Mouse (Mus musculus): ENCODE data around the gene Cbarp.

Cbarp gene

DNA sequence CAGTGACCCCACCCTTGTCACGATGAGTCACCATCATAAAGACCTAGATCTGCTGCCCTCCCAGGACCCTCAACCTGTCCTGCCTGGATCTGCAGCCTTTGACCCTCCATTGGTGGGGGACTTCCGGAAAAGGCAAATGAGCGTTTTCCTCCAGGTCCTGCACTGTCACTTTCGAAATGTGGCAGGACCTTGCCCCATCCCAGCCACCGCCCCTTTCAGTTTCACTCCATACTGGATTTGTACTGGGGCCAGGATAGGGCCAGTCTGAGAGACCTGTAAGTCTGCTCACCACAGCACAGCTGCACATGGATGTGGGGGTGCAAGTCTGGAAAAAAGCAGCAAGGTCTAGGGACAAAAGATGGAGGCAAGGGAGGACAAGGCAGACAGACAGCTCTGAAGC lies 42.0 kb downstream of the Cbarp start:
- no peak for DNase-seq (ENCODE audit: low spot score in 2 of 2)

DNA sequence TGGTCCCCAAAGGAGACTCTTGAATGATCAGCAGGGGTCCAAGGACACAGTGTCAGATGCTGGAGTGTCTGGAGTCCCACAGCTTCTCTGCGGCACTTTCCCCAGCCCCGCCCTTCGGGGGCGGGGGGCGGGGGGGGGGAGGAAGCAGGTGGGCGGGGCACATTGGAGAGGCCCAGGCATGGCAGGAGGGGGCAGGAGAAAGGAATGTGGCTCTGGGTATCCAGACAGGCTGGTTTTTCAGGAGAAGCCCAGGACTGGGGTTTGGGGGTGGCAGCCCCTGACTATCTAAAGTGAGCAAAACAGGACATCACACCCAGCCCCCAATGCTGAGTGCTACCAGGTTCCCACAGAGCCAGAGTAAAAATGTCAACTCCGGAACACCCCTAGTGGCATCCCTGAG lies 43.4 kb downstream of the Cbarp start:
- no peak for DNase-seq (ENCODE audit: low spot score in 2 of 2)

DNA sequence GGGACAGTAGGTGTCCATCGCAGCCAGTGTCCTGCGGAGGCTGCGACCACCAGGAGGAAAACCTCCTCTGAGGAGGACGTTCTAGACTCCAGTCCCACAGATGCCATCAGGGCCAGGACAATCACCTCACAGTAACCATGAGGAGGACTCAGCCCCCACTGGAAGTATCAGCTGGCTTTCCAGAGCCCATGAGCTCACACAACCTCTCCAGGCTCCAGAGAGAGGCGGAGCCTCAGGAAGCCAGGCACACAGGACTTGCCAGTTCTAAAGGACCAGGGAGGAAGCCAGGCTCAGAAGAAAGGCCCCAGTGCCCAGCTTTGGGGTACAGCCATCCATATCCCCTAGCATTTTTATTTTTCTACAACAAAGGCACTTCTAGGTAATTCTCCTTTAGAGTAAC lies 45.1 kb downstream of the Cbarp start:
- no peak for DNase-seq (ENCODE audit: low spot score in 2 of 2)

DNA sequence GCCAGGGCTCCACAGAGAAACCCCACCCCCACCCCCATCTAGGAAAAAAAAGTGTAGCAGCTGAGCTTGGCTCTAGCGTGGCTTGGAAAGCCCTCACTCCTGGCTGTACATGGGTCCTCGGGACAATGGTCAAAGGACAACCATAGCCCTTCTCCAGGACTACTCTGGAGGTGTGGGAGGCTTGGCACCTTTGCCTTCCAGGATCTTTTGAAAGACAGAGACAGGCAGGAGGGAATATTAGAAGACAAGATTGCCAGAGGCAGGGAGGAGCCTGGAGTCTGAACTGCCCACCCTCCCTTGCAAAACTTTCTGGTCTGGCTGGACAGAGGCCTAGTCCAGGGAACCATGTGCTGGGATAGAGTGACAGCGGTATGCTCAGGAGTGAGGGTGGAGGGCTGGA lies 46.0 kb downstream of the Cbarp start:
- no peak for DNase-seq (ENCODE audit: low spot score in 2 of 2)

DNA sequence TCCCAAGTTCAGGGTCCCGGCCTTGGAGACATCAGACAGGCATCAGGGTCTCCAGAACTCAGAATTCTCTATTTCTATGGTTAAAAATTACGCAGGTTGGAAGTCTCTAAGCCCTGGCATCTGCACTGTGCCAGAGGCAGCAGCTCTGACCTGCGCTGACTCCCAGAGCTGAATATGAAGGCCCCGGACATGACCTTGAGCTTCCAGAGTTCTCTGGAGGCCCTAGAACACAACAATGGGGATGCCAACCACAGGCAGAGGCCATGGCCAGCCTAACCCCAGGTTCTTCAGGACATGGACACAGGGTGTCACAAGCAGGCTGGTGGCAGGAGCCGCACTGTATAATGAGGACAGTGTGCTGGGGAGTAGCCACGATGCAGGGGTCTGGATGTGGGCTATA lies 46.5 kb downstream of the Cbarp start:
- no peak for DNase-seq (ENCODE audit: low spot score in 2 of 2)

DNA sequence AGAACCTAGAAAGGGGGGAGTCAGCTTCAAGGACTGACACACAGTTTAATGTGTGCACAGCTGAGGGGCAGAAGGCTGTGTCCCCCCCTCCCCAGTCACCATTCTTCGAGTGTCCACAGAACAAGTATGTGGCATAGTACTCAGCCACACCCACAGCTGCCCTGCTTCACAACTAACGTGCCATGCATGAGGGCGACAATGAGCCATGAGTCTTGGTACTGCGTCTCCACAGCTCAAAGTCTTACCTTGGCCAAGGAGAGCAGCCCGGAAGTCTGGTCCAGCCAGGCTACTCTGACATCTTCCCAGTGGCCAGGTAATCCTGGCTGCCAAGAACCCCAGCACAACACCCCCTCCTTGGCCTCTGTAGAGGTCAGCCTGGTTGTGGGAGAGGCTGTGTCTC lies 47.9 kb downstream of the Cbarp start:
- DNase-seq (ENCODE audit: low spot score in 2 of 2) = no peak

DNA sequence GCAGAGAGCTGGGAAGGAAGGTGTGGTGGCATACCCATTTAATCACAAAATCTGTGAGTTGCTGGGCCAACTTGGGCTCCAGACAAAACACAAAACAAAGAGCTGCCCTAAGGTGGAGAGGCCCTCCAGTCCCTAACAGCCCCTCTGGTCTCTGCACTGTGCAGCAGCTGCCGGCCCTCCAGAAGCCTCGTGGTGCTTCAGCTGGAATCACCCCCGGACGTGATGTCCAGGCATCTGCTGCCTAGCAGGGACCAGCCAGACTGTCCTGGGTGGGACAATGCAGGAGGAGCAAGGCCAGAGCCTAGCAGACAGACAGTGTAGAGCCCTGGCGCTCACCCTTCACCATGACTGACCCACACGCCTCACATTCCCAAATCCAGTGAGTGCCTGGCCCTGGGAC lies 49.1 kb downstream of the Cbarp start:
- no peak for DNase-seq (ENCODE audit: low spot score in 2 of 2)

DNA sequence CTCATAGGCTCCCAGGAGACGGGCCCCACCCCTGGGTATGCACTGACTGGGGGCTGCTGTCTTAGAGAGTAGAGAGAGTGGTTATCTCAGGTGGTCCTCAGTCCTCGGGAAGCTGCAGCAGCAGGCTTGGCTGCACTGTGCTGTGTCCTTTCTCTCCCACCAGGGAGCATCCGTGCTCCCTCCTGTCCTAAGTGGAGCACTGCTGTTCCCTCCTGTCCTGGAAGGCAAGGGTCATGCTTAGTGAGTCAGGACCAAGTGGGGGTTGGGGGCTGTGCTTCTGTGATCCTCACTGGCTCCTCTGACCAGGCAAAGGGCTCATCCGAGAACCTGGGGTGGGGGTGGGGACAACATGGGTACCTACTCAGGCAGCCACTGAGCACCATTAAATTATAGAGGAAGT lies 51.5 kb downstream of the Cbarp start:
- no peak for DNase-seq (ENCODE audit: low spot score in 2 of 2)

DNA sequence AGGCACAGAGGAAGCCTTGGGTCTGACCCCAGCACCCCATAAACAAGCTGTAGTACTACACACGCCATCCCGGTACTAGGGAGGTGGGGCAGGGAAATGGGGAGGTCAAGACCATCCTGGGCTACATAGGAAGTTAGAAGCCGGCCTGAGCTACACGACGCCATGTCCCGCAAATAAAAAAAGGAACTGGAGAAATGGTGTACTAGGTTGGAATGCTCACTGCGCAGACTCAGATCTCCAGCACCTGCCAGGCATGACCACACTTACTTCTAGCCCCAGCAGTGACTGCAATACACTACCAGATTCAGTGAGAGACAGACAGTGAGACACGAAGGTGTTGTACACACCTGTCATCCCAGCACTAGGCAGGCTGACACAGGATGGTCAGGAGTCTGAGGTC lies 53.2 kb downstream of the Cbarp start:
- DNase-seq (ENCODE audit: low spot score in 2 of 2) = no peak

DNA sequence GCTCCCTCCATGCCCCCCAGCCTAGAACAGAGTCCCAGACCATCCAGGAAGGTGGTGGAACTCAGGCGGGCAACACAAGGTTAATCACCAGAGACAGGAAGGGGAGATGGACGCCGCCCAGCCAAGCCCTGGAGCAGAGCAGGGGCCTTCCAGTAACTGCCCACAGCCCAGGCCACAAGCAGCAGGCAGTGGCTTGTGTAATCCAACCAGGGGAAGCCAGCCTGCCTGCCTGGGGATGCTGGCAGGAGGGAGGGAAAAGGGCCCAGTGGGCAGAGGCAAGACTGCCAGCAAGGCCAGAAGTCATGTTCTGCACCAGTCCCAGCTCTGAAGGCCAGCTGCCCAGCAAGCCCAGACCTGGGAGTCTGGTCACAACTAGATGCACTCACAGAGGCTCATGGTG lies 53.8 kb downstream of the Cbarp start:
- DNase-seq (ENCODE audit: low spot score in 2 of 2) = no peak

DNA sequence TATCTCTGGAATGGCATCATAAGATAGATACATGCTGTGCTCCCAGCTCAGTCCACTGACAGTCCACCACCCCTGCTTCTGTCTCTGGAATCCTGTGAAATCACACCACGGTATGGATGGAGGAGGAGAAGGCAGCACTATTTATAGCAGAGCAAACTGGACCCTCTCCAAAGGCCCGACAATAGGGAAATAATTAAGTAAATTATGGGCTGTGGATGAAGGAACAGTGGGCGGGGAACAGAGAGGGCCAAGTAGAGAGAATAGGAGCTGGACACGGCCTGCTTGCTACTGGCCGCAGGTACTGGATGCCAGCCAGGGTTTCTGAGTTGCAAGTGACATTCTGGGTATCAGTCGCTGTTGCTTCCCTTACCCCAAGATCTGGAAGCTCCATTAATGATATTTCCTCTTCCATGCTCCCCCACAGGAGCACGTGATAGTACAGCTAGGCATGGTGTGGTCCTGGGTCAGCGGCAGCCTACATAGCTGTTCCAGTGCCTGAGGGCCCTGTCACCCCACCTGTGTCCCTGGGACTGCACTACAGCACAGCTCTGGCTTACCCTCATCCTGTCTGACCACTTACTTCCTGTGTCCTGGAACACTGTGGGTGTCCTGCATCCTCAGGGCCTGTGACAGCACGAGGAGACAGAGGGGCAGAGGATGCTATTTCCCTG lies 55.7 kb downstream of the Cbarp start:
- peak; percentile 51 to 59 for DNase-seq (ENCODE audit: low spot score in 2 of 2)

DNA sequence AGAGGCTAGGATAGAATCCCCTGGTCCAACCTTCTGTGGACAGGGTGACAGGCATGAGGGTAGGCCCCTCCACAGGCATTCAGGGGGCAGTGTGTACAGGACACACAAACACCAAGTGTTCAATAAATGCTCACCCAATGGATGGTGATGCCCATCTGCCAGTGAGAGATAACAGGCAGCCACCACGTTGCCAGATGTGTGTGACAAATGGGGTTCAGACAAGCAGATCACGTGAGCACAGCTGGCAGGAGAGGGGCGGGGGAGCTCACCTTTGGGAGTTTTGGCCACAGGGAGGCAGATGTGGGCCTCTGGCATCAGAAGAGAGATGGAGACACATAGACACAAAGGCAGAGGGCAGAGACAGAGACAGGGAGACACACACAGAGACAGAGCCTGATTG lies 59.6 kb downstream of the Cbarp start:
- DNase-seq (ENCODE audit: low spot score in 2 of 2) = no peak
